Mouse (Mus musculus): ENCODE data around the gene Casp3.
"Not testable (repeated sequence)": the region's sequence is repeated elsewhere in the genome, so short reads cannot be mapped to it uniquely, and the experiment has no call there.

Casp3 gene

DNA sequence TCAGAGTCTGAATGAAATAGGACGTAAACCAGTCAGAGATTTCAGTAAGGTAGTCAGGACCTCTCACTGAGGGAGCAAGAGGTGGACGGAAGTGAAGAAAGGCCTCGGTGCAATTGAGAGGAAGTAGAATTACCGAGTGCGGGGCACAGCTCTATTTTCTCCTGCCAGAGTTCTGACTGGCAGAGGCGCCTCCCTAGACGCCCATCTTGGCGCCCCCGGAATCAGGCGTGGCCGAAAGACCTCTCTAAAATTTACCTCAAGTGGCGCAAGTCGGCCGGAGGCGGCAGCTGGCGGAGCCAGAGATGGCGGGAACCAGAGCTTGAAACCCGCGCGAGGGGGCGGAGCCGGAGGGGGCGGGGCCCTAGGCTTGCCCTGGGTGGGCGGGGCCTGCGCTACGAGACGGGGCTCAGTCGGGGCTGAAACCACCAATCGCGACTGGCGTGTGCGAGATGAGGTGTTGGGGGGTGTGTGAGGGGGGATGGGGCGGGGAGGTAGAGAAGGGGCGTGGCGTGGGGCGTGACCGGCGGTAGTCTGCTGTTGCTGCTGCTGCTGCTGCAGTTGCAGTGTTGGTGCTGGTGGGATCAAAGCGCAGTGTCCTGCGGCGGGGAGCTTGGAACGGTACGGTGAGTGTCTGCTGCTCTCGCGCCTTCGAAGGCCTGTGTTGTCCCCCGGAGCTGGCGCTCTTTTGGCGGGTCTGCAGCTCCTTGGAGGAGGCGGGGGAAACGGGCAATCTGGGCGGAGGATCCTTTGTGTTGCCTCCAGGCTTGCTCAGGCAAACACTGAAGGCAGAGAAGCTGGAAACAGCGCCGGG, at the start of gene Casp3, which contains the start of gene Primpol:
TSS of gene Casp3 (plus strand) at position 413 of the 811 bp plus-strand sequence.
TSS of gene Primpol (minus strand) at position 334 of the 811 bp plus-strand sequence.
- DNase-seq (ENCODE audit: low spot score), result peak; percentile 96

DNA sequence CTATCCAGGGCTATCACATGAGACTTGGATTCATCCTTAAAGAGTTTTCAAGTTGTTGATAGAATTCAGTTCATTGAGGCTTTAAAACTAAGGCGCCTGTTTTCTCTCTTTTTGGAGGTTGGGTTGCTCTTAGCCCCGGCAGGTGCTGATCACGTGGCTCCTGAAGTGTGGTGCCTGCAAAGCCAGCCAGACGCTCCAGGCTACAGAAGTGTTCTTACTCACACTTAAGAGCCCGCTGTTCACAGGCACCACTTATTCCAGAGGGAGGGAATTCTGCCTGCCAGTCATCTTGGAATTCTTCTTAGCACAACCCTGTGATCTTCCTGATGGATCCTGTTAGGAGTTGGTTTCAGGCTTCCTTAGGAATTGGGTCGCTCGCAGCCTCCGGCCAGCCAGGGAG, 49.1 kb upstream of the Casp3 start:
- no peak for DNase-seq (ENCODE audit: low spot score)

DNA sequence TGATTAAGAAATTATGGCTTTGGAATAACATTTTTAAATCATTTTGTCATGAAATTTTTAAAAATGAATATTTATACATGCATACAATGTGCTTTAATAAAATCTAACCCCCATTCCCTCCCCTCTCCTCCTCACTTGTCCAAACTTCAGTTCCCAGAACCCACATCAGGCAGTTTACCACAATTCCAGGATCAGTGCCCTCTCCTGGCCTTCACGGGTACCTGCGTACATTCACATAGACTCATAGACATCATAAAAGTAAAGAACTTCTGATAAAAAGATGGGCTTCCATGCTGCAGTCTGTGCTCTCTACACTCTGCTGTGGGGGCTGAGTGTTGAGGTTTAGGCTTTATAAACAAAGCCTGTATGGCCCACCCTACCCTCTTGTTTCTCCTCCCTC, 48.1 kb upstream of the Casp3 start:
- DNase-seq (ENCODE audit: low spot score), result no peak

DNA sequence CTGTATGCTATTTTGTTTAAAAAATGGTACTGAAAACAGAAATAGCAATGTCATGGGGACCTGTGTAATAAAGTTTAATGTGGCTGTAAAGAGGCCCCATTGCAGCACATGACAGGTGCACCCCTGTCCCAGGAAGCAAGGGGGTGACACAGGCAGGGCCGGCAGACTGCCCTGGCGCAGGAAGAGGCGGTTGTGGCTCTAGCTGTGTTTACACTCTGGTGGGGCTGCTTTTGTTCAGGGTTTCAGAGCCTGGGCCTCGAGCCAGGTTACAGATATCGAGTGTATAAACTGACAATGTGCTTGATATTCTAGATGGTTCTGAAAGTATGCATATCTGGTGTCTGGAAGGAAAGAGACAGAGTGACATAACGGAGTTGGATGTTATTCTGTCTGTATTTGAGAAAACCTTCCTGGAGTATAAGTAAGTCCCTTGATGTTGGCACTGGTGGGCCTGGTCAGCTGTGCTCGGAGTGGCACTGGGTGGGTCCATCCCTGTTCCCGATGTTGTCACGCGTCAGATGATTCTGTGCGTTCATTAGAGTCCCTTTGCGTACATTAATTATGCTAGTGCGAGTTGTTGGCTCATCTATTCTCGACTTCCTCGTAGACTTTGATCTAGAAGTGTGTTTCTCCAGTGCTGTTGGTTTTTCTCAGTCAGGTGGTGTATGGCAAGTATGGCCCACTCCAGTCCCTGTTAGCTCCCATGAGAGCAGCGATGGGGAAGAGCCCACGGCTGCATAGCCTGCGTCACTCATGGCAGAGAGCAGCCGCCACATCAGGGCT, 47.2 kb upstream of the Casp3 start:
- DNase-seq (ENCODE audit: low spot score), result no peak

DNA sequence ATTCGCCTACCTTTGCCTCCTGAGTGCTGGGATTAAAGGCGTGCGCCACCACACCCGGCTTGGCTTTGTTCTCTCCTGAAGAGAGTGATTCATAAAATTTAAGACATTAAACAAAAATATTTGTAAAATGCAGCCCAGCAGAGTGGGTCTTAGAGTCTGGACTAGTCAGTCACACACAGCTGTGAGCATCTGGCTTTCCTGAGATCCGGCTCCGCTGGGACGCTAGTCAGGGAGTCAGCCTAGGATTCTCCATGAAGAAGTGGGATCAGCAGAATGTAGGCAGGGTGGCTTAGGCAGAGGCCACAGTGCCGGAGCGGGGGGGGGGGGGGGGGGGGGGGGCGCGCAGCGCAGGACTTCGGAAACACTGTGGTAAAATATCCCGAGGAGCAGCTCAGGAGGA, 46.4 kb upstream of the Casp3 start:
- no peak for DNase-seq (ENCODE audit: low spot score)

DNA sequence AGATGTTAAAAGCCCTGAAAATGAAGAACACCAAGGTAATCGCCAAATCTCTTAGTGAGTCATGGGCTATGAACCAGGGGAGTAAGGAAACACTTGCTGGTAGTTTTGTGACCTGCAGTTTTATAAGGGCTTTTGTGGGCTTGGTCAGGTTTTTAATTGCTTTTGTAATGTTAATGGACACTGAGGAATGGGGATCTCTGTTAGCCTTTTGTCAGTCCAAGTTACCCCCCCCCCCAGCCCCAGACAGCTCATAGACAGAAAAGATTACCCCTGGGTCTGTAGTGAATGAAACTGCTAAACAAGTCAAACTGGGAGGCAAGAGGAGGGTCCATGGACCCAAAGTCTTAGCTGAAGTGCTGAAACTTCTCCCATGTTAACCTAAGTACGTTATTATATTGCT, 43.6 kb upstream of the Casp3 start:
- DNase-seq (ENCODE audit: low spot score), result no peak

DNA sequence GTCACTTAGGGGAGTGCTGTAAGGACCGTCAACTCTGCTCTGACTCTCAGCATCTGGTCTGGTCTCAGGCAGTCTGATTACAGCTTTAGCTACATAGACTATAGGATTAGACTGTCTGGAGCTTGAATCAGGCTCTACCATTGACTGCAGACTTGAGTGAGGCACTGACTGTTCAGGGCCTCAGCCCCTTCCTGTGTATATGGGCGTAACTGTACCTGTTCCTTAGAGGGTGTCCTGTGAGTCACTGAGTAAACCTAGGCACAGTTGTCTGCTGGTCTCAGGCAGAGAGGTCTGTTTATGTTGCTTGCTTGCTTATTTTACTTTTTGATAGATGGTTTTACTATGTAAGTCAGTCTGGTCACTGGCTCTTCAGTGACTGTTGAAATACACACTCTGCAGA, 43.1 kb upstream of the Casp3 start:
- no peak for DNase-seq (ENCODE audit: low spot score)

DNA sequence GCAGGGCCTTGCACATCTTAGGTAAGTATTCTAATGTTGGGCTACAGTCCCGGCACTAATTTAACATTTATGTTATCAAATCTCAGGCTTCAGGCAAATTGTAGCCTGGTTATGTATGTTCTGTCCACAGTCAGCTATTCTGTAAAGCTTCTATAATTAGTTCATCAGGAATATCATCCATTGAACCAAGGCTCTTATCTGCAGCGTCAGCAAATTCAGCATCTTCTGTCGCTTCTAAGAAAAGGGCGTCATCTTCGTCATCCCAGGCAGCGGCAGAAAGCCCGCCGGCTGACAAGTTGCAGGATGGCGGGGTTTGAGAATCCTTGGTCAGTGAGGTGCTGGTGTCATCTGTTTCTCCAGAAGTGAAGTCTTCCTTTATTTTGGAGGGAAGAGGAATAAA, 38.3 kb upstream of the Casp3 start:
- DNase-seq (ENCODE audit: low spot score), result no peak

DNA sequence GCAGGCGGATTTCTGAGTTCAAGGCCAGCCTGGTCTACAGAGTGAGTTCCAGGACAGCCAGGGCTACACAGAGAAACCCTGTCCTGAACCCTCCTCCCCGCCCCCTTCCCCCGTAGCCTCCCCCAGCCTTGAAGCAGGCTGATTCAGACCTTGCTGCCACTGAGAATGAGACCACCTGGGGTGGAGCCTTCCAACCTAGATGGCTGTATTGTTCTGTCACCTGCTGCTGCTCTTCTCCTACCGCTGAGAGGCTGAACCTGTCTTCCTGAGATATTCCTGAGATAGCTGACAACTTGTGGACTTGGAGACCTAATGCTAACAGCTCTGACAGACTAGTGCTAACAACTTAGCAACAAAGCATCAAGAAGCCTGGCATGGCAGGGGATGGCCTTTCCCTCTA, 32.8 kb upstream of the Casp3 start:
- not testable (repeated sequence) for DNase-seq (ENCODE audit: low spot score)

DNA sequence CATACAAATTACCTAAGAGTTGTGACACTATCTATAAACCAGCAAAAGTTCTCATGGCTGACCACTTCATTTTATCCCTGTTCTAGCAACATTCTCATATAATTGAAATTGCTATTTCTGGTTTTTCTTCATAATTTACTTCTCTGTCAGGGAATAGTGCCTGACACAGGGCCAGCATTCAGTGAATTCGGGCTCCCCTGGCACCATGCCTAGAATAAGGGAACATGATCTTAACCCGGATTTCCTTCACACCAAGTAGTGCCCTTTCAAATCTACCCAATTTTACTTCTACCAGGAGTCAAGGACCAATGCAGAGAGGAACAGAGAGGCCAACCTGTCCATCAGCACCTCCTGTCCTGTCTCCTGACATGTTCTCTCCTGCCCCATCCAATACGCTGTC, 31.5 kb upstream of the Casp3 start:
- peak; percentile 62 for DNase-seq (ENCODE audit: low spot score)

DNA sequence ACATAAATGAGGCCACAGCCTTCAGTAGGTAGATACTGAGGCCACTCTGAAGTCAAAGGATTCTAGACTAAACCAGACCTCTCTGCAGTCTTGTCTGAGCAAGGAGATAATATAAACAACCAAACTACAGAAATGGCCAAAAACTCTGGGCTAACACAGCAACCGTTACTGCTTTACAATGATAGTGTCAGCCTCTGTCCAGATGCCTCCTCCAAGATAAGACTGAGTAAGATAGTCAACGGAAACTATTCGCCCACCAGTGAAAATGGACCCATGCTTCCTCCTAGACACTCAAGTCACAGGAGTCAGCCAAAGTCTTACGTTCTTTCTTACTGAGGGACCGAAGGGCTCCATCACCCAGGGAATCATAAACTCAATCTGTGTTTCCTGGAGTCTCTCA, 29.2 kb upstream of the Casp3 start:
- no peak for DNase-seq (ENCODE audit: low spot score)

DNA sequence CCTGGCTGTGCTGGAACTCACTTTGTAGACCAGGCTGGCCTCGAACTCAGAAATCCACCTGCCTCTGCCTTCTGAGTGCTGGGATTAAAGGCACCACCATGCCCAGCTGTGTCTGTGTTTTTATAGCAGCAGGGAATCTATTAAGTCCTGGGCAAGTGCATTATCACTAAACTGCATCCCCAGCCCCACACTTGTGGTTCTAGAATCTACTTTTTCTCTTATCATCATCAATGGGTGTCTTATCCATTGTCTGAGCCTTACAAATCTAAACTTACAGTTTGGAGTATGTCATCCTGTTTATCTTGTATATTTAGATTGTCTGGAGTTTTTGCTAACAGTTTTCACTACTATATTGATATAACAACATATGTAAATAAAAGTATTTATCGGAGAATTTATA, 28.4 kb upstream of the Casp3 start:
- DNase-seq (ENCODE audit: low spot score), result no peak

DNA sequence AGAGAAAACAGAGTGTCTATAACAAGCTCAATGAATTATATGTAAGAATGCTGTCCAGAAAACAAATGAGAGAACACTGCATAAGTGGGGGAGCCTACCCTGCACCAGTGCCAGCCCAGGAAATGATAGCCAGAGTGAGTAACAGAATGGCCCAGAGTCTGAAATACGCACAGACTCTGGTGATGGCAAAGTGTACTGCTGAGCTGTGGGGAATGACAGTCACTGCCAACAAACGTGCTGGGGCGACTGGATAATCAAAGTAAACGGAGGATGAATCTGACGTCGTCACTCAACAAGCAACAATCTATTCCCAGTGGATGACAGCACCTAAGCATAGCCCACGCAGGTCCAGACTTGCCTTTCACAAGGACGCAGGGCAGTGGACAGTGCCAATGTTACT, 24.0 kb upstream of the Casp3 start:
- DNase-seq (ENCODE audit: low spot score), result no peak

DNA sequence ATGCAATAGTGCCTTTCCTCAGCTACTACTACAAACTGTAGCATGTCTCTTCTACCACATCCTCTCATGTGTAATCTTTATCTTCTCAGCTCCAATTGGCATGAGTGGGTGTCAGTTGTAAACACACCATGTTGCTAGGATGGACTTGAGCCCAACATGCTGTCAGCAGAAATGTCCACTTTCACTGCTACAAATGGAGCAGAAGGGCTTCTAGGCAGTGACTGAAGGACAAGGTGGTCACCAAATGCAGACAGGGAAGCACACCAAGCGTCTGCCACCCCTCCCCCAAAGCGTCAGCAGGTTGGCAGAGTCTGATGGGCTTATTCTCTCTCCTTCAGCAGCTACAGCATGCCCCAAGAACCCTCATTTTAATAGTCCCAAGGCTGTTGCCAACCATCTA, 23.3 kb upstream of the Casp3 start:
- DNase-seq (ENCODE audit: low spot score), result no peak

DNA sequence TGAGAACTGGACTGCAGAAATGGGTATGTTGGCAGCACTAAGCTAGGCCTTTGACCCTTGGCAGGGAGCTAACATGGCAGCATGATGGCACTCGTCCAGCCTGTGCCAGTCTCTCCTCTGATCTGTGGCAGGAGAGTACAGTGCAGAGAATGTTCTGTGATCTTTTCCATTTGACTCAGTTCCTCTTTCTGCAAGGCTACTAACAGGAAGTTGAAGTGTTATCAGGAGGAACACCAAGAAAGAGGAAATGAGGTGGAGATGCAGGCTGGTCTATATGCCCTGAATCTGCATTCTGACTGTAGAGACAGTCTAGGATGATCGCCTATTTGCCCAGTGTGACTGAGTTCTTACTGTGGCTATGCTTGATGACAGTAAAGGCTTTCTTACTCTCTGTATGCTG, 21.5 kb upstream of the Casp3 start:
- peak; percentile 39 for DNase-seq (ENCODE audit: low spot score)

DNA sequence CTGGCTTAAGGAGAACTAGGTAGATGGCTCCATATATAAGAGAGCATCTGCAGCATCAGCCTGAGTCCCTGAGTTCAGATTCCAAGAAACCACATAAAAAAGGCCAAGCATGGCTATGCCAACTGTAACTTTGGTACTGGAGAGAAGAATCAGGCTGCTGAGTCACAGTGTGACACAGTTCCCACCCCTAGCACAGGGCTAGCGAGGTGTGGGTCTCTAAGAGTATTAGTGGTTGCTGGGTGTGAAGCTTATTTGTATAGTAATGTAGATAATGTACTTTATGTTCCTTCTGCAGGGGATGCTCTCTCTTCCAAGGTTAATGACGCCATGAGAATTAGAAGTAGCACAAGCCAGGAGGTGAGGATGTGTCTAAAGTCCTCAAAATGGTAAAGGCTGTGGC, 20.6 kb upstream of the Casp3 start:
- no peak for DNase-seq (ENCODE audit: low spot score)

DNA sequence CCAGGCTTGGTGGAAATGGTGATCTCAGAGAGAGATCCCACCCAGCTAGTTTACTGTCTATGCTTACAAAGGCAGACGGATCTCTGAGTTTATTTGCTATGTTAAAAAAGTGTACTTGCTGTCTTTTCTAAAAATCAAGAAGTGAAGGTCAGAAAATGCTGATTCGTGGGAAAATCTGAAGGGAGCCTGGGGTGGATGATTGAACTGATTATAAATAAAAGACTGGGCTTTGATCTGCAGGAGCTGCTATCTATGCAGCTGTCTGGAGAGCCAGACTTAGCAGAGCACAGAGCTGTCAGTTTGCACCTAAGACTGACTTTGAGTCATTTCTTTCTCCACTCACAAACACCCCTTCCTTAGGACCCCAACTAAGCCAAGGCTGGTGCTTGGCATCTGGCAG, 19.7 kb upstream of the Casp3 start:
- no peak for DNase-seq (ENCODE audit: low spot score)

DNA sequence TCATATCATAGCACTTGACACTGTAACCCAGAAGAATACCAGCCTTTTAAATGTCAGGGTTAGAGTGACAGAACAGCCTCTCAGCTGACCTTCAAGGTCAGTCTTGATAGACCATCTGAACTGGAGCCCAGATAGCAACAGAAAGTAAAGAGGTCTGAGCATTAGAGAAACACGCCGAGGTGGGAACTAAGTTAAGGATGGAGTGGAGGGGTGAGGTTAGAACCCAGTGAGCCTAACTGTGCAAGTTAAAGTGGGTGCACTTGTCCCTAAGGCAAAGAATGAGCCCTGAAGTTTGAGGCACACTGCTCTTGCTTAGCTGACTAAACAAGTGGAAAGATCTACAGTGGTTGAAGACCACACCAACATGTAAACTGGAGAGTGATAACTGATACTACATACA, 19.0 kb upstream of the Casp3 start:
- DNase-seq (ENCODE audit: low spot score), result no peak

DNA sequence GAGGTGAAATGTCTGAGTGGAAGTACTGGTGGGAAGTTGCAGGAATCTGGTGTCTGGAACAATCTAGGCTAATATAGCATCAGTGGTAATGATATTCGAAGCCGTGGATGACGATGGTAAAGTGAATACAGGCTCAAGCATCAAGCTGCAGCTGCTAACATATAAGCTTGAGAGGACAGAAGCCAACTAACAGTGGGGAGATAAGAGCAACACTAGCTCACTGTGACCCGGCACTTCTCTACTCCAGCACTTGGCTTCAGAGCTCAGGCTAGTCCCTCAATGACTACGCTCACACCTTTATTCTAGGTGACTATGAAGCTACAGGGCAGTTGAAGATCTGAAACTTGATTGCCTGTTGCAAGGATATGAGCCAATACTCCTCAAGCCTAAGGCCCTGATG, 18.3 kb upstream of the Casp3 start:
- no peak for DNase-seq (ENCODE audit: low spot score)

DNA sequence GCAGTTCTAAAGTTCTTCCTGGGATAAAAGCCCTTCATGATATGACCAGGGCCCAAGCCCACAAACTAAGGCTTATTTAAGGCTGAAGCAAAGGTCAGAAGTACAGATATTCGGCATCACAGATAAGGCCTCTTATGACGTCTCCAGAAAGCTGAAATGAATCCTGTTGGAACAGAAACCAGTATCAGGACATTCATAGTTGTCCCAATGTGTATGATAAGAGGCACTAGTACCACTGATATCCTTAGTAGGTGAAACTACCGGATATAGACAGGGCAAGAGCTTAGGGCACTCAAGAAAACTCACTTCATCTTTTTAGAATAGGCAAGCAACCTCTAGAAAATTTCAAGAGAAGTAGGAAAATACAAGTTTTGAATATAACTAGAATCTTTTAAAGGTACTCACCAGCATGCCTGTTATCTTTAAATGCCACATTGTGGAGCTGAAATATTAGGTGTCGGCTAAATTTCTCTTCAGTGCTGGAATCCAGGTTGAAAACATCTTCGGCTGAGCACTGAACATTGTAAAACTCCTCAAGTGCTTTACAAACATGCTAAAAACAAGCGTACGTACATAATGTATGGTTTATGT, 17.7 kb upstream of the Casp3 start:
- no peak for DNase-seq (ENCODE audit: low spot score)

DNA sequence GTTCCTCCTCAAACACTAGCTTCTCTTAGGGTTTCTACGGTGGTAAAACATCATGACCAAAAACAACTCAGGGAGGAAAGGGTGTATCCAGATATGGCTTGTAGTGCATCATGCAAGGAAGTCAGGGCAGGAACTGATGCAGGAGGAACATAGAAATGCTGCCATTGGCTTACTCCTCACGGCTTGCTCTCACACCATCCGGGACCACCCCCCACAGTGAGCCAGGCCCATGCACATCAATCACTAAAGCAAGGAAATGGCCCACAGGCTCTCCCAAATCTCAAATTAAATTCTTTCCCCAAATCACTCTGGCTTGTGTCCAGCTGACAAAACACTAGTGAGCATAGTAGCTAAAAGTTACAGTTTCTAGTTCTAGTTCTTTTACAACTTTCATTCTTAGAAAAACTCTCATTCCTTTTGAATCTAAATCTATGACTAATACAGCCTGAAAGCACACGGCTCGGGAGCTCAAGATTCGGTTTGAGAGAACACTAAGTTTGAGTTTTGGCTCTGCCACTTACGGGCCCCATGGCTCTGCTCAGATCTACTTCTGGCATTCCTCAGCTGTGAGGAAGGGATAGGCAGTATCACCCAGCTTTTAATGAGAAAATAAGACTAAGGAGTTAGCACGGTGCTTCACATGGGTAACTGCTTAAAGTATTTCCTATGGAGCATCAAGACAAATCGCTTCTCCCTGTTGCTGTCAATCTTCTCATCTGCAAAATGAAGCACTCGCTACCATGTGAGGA, 16.0 kb upstream of the Casp3 start:
- DNase-seq (ENCODE audit: low spot score), result no peak

DNA sequence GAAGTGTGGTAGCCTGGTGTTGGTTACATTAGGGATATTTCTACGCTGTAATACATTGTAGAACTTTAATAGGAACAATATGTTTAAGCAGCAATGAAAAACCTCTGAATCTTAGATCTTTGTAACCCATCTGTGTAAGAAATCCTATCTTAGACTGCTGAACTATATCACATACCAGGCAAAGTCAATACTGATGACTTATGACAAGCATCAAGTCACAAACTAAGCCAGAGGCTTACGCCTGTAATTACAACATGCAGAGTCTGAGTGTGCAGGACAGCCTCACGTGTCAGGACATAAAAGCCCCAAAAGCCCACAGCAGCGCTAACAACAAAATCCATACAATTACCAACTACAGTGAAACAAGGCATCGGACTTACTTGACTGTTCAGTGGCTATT, 13.5 kb upstream of the Casp3 start:
- no peak for DNase-seq (ENCODE audit: low spot score)
